Mouse (Mus musculus) erythroblast, adult 5-6 weeks (primary cell): ENCODE measurements at regions not wholly inside any gene's neighbourhood (a gene's known extent, or its start where the extent isn't known, plus 50 kb on each side); places are given as distances from the start of the nearest gene placed in this dataset.

Experiments used
- ATAC-seq: replicated peaks from 2 replicates; pipeline ENCODE4 v1.8.0; 2016; ENCODE audit warnings: moderate number of reproducible peaks, mild to moderate bottlenecking, moderate TSS enrichment, inconsistent platforms; ENCODE audit not compliant: poor library complexity, low FRiP score, severe bottlenecking

DNA sequence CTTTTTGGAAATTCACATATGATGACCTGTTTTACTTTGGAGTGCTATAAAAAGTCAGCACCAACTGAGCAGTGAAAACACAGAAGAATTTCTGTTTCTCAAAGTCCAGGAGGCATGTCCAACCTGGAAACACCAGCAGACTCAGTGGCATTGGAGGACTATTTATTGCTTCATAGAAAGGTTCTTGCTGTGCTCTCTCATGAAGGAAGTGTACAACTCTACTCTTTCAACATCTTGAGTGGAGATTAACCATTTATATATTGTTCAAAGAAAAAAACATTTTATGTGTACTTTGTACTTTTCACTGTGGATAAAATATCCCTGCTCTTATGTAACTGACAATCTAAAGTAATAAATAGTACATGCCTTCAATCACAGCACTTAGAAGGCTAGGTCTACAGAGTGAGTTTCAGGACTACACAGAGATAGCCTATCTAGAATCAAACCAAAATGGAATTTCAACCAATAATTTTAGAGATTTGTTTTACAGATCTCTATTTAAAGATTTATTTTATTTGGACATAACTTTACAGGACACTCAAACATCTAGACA, 777.8 kb upstream of the Lcorl start:
- no peak for ATAC-seq
